Mouse (Mus musculus) forebrain, embryonic 15.5 days (tissue): ENCODE measurements around the gene Gm16181. TPM values are rescaled to one million over a fixed set of nuclear protein-coding genes. Genes with fewer than 3 reads are reported as not detected.

Experiments
- ATAC-seq: fragments of 200-750 bp; cut with Nextera tagmentation; replicated peaks from 2 replicates; pipeline ENCODE4 v1.8.0; 2017; ENCODE audit warnings: mild to moderate bottlenecking, moderate TSS enrichment, moderate library complexity
- H3K27ac ChIP-seq: fragments of 300-500 bp; sonication (generic); replicated peaks from 2 replicates; pipeline ENCODE4 v1.5.1; 2015; ENCODE audit warnings: mild to moderate bottlenecking, inconsistent platforms
- H3K27me3 ChIP-seq: fragments of 300-500 bp; sonication (generic); 2 replicates; pipeline ENCODE4 v1.6.1; 2015; ENCODE audit warnings: inconsistent platforms
- H3K36me3 ChIP-seq: fragments of 300-500 bp; sonication (generic); 2 replicates; pipeline ENCODE4 v1.6.1; 2015; ENCODE audit warnings: mild to moderate bottlenecking, inconsistent platforms
- H3K4me1 ChIP-seq: fragments of 300-500 bp; sonication (generic); 2 replicates; pipeline ENCODE4 v1.6.1; 2015; ENCODE audit warnings: inconsistent platforms
- H3K4me2 ChIP-seq: fragments of 300-500 bp; sonication (generic); replicated peaks from 2 replicates; pipeline ENCODE4 v1.6.1; 2015; ENCODE audit warnings: mild to moderate bottlenecking, inconsistent platforms
- H3K4me3 ChIP-seq: fragments of 300-500 bp; sonication (generic); 2 replicates; pipeline ENCODE4 v1.5.1; 2015; ENCODE audit warnings: mild to moderate bottlenecking, inconsistent platforms
- H3K9ac ChIP-seq: fragments of 300-500 bp; sonication (generic); replicated peaks from 2 replicates; pipeline ENCODE4 v1.6.1; 2015; ENCODE audit warnings: mild to moderate bottlenecking, inconsistent platforms
- H3K9me3 ChIP-seq: fragments of 300-500 bp; sonication (generic); 2 replicates; pipeline ENCODE4 v1.6.1; 2016; ENCODE audit warnings: inconsistent platforms
- WGBS: fragments of 180-500 bp; shearing (Covaris S2); methylation state at CpG from one replicate; pipeline ENCODE4 v1.1.7; 2015; ENCODE audit warnings: mixed read lengths; 5-methylcytosine and 5-hydroxymethylcytosine counted together
- polyA plus RNA-seq: library from polyadenylated mRNA; unstranded; fragments of >200 nt; fragmentation: Nextera tagmentation; extraction: Ambion mirVana; gene quantifications from 2 replicates; pipeline ENCODE4 v1.2.1, GENCODE M21; 2015

Gm16181 gene
- polyA plus RNA-seq, 1 experiment from 2014 or later: 0.61 TPM

DNA sequence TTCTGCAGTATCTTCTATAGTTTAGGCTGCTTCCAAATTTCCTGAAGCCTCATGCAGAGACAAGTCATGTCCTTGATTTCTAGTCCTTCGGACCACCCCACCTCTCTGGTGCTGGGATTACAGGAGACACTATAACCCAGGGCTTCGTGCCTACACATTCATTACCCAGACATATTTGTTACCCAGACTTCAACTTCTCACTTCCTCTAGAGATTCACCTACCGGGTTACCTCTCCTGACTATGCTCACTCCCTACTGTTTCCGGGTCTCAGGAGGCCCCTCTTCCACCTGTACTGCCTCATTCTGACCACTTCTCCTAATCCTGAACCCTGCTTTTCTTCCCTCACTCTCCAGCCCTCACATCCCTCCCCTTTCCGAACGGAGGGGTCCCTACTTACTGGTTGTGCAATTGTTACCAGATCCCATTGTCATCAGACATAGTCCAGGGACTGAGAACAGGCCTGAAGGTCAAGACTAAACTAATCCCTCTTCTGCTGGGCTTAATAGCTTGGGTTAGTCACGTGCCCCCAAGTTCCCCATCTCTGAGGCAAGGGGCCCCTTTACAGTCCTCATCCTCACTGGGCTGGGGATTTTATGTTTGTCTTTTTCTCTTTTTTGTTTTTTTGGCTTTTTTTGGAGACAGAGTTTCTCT, 32.5 kb upstream of the Gm16181 start, which contains the start of gene Lst1:
Gene Lst1 (minus strand): TSS at position 481 of the 652 bp plus-strand sequence.
- Histone ChIP-seq H3K9me3 (no peaks in the 10 kb centered on the region), H3K36me3 (no peaks in the 10 kb centered on the region), H3K9ac (no peak within 1 kb of the TSS), H3K4me3 (no peak within 1 kb of the TSS), H3K27ac (no peak within 1 kb of the TSS), H3K4me1 (peaks cover 14% of the 10 kb centered on the region), H3K4me2 (no peak within 1 kb of the TSS), H3K27me3 (no peaks in the 10 kb centered on the region)
- 69% methylated on average over 7 of the region's 7 CpGs for WGBS
- no peak for ATAC-seq

DNA sequence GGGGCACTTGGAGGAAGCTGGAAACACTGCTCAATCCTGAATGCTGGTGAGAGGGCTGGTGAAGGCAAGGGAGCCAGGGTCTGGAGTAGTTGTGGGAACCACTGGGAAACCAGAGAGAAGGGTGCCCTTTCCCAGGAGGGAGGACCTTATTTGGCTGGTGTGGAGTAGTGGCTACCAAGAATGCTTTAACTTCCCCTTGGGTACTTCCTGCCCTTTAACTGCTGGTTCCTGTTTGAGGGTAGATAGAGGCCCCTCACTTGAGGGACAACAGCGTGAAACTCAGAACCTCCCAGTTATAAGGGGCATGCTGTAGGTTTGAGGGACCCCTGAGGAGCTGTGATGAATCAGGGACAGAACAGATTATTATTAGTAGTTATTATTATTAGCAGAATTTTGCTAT, 31.4 kb upstream of the Gm16181 start:
- WGBS: 86% methylated on average over 1 of the region's 1 CpGs
- ATAC-seq: no peak
- Histone ChIP-seq H3K4me3 (no peak overlapping the region), H3K4me1 (peaks cover 14% of the 10 kb centered on the region), H3K27me3 (no peaks in the 10 kb centered on the region), H3K36me3 (no peaks in the 10 kb centered on the region), H3K9ac (no peak overlapping the region), H3K4me2 (no peak overlapping the region), H3K27ac (no peak overlapping the region), H3K9me3 (no peaks in the 10 kb centered on the region)

GRCm38 (mm10) chr17:35190096-35190495, 30.5 kb upstream of the Gm16181 start:
- Histone ChIP-seq H3K4me2 (no peak overlapping the region), H3K4me3 (no peak overlapping the region), H3K36me3 (no peaks in the 10 kb centered on the region), H3K27ac (no peak overlapping the region), H3K4me1 (peaks cover 14% of the 10 kb centered on the region), H3K9me3 (no peaks in the 10 kb centered on the region), H3K9ac (no peak overlapping the region), H3K27me3 (peaks cover 6% of the 10 kb centered on the region)
- ATAC-seq: no peak
- 76% methylated on average over 4 of the region's 4 CpGs for WGBS

GRCm38 (mm10) chr17:35191723-35192122, 28.9 kb upstream of the Gm16181 start:
- H3K4me1 ChIP-seq: peaks cover 12% of the 10 kb centered on the region
- no peak overlapping the region for H3K4me2 ChIP-seq
- 58% methylated on average over 2 of the region's 2 CpGs for WGBS
- H3K4me3 ChIP-seq: no peak overlapping the region
- H3K9me3 ChIP-seq: no peaks in the 10 kb centered on the region
- H3K27ac ChIP-seq: no peak overlapping the region
- peaks cover 20% of the 10 kb centered on the region for H3K27me3 ChIP-seq
- no peak overlapping the region for H3K9ac ChIP-seq
- no peaks in the 10 kb centered on the region for H3K36me3 ChIP-seq
- ATAC-seq: no peak

- Histone ChIP-seq H3K27ac (no peak overlapping the region), H3K4me2 (no peak overlapping the region), H3K4me1 (peaks cover 11% of the 10 kb centered on the region), H3K9me3 (no peaks in the 10 kb centered on the region), H3K9ac (no peak overlapping the region), H3K4me3 (no peak overlapping the region), H3K27me3 (peaks cover 25% of the 10 kb centered on the region), H3K36me3 (no peaks in the 10 kb centered on the region)
- 86% methylated on average over 5 of the region's 5 CpGs for WGBS
- no peak for ATAC-seq
Observed at GRCm38 (mm10) chr17:35192924-35193323, 27.7 kb upstream of the Gm16181 start.

DNA sequence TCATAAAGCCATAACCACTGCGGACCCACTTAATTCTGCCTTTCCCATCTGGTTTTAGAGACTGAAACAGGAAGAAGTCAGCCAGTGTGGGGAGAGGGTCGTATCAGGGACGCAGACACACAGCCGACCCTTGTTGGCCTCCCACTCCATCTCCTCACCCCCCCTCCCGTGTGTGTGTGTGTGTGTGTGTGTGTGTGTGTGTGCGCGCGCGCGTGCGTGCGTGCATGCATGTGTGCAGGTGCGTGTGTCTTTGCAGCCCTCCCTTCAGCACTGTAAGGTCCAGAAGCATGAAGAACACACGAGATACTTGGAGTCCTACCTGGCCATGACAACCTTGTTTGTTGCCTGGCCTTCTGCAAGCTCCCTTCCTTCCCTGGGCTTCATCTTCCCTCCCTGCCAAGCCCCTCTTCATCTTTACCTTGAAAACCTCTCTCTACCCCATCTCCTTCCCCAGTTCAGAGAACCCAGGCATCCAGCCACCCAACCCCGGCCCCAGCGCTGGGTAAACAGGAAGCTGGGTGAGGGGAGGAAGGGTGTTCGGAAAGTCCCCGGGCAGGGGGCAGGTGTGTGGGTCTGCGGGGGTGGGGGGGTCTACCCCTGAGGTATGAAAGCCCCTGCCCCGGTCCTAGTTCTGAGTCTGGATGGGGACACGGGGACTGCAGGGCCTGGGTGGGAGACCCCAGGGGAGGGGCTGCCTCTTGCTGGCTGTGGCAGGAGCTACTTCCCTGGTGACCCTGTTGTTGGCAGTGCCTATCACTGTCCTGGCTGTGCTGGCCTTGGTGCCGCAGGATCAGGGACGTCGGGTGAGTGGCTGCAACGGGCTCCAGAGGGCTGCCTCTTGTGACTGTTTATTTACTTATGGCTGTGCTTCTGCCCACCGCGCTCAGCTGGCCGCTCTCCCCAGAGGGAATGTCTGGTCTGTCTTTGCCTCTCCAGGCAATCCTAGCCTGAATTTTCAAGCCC, 26.5 kb upstream of the Gm16181 start, which contains the start of gene Ltb:
Gene Ltb (plus strand): TSS at position 559 of the 963 bp plus-strand sequence.
- H3K9ac ChIP-seq: 0 out of 2 replicates have a peak within 1 kb of the TSS, but pooled peaks have one; percentile 32
- H3K27ac ChIP-seq: no peak within 1 kb of the TSS
- H3K4me1 ChIP-seq: peaks cover 11% of the 10 kb centered on the region
- peaks cover 25% of the 10 kb centered on the region for H3K27me3 ChIP-seq
- H3K36me3 ChIP-seq: no peaks in the 10 kb centered on the region
- 82% methylated on average over 28 of the region's 28 CpGs for WGBS
- peak within 1 kb of the TSS; percentile 39; the same call in 1 of the 2 replicates for H3K4me3 ChIP-seq
- no peaks in the 10 kb centered on the region for H3K9me3 ChIP-seq
- 0 out of 2 replicates have a peak within 1 kb of the TSS, but pooled peaks have one; percentile 66 for H3K4me2 ChIP-seq
- no peak for ATAC-seq

GRCm38 (mm10) chr17:35194844-35195630, 25.6 kb upstream of the Gm16181 start:
- Histone ChIP-seq H3K4me1 (peaks cover 11% of the 10 kb centered on the region), H3K27ac (no peak overlapping the region), H3K9me3 (no peaks in the 10 kb centered on the region), H3K4me2 (peak overlapping the region; percentile 66), H3K9ac (0 out of 2 replicates have a peak overlapping the region, but pooled peaks have one; percentile 32), H3K36me3 (no peaks in the 10 kb centered on the region), H3K27me3 (peaks cover 25% of the 10 kb centered on the region), H3K4me3 (peak overlapping the region; percentile 39)
- 51% methylated on average over 19 of the region's 19 CpGs for WGBS
- ATAC-seq: 0 out of 2 replicates have a peak, but pooled peaks have one; percentile 16

DNA sequence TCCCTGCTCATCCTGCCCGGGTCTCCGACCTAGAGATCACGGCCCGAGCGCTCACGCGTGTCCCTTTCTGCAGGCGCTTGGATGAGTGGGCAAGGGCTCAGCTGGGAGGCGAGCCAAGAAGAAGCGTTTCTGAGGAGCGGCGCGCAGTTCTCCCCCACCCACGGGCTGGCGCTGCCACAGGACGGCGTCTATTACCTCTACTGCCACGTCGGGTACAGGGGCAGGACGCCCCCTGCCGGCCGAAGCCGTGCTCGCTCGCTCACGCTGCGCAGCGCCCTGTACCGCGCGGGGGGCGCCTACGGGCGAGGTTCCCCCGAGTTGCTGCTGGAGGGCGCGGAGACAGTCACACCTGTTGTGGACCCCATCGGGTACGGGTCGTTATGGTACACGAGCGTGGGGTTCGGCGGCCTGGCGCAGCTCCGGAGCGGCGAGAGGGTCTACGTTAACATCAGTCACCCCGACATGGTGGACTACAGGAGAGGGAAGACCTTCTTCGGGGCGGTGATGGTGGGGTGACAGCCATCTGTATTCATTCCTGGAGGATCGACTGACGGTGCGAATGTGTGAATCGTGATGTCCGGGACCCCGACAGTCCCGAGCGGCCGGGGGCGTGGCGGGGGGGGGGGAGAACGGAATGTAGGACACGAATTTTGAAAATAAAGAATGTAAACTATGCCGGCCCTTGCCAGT, 24.9 kb upstream of the Gm16181 start:
- Histone ChIP-seq H3K4me3 (peak overlapping the region; percentile 39), H3K4me2 (peak overlapping the region; percentile 66), H3K27me3 (peaks cover 25% of the 10 kb centered on the region), H3K27ac (no peak overlapping the region), H3K36me3 (no peaks in the 10 kb centered on the region), H3K9ac (0 out of 2 replicates have a peak overlapping the region, but pooled peaks have one; percentile 32), H3K4me1 (peaks cover 11% of the 10 kb centered on the region), H3K9me3 (no peaks in the 10 kb centered on the region)
- WGBS: 2% methylated on average over 66 of the region's 66 CpGs
- peak; percentile 80 for ATAC-seq

DNA sequence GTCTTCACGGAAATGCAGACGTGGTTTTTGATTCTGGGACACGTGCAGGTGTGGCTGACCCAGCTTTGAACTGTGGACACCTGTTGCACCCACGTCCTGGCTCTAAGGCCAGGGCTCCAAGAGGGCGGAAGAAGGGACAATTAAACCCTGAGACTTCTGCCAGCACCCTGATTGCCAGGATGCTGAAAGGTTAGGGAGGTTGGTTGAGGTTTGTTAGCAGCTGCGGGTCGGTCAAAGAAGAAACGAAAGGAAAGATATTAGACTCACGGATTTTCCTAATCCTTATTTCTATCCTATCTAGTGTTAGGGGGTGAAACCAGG, 24.4 kb upstream of the Gm16181 start:
- H3K4me2 ChIP-seq: peak overlapping the region; percentile 66
- ATAC-seq: no peak
- no peaks in the 10 kb centered on the region for H3K9me3 ChIP-seq
- H3K36me3 ChIP-seq: no peaks in the 10 kb centered on the region
- peaks cover 11% of the 10 kb centered on the region for H3K4me1 ChIP-seq
- no peak overlapping the region for H3K27ac ChIP-seq
- peak overlapping the region; percentile 39 for H3K4me3 ChIP-seq
- 40% methylated on average over 9 of the region's 9 CpGs for WGBS
- H3K9ac ChIP-seq: no peak overlapping the region
- H3K27me3 ChIP-seq: peaks cover 25% of the 10 kb centered on the region

DNA sequence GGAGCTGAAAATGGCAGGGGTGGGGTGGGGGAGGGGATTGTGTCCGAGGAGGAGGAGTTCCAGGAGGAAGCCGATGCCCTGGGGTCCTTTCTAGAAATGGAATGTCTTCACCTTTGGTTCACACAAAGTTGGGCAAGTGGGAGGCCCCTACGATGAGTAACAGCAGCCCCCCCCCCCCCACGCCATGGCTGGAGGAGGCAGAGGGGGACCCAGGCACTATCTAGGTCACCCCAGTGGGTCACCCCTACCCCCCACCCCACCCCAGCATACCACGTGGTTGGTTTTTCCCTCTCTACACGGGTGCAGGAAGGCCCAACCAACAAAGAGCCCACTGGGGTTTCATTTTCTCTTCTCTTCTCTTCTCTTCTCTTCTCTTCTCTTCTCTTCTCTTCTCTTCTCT, 23.5 kb upstream of the Gm16181 start:
- WGBS: 49% methylated on average over 6 of the region's 6 CpGs
- H3K4me1 ChIP-seq: peaks cover 11% of the 10 kb centered on the region
- no peaks in the 10 kb centered on the region for H3K36me3 ChIP-seq
- no peak for ATAC-seq
- no peak overlapping the region for H3K9ac ChIP-seq
- no peak overlapping the region for H3K4me2 ChIP-seq
- H3K4me3 ChIP-seq: no peak overlapping the region
- peaks cover 28% of the 10 kb centered on the region for H3K27me3 ChIP-seq
- H3K27ac ChIP-seq: no peak overlapping the region
- H3K9me3 ChIP-seq: no peaks in the 10 kb centered on the region

GRCm38 (mm10) chr17:35198029-35198428, 22.6 kb upstream of the Gm16181 start:
- Histone ChIP-seq H3K9ac (no peak overlapping the region), H3K4me1 (peaks cover 11% of the 10 kb centered on the region), H3K4me2 (no peak overlapping the region), H3K9me3 (no peaks in the 10 kb centered on the region), H3K27me3 (peaks cover 28% of the 10 kb centered on the region), H3K36me3 (no peaks in the 10 kb centered on the region), H3K27ac (no peak overlapping the region), H3K4me3 (no peak overlapping the region)
- no peak for ATAC-seq
- 68% methylated on average over 7 of the region's 7 CpGs for WGBS
